Mouse (Mus musculus) adrenal gland, postnatal 4 days (tissue): ENCODE data around the gene Adap1. TPM values are rescaled to one million over a fixed set of nuclear protein-coding genes. Genes with fewer than 3 reads are reported as not detected.

Experiments used
- DNase-seq, 2 experiments: peaks; one replicate each; pipeline ENCODE4 v3.0.0; 2021 to 2022; ENCODE audit warnings: low spot score in 2 of 2, mixed read lengths in 2 of 2
- microRNA-seq: library from miRNA; unstranded; fragments of <30 nt; microRNA quantifications from one replicate; pipeline ENCODE4 v1.2.0, GENCODE M21; 2021
- total RNA-seq, 2 experiments: library from RNA; stranded (reverse); gene quantifications; 2 replicates each; pipeline ENCODE4 v1.2.3; 2021

The Adap1 gene
- total RNA-seq, 2 experiments from 2014 or later: 6.2 to 8.0 TPM

DNA sequence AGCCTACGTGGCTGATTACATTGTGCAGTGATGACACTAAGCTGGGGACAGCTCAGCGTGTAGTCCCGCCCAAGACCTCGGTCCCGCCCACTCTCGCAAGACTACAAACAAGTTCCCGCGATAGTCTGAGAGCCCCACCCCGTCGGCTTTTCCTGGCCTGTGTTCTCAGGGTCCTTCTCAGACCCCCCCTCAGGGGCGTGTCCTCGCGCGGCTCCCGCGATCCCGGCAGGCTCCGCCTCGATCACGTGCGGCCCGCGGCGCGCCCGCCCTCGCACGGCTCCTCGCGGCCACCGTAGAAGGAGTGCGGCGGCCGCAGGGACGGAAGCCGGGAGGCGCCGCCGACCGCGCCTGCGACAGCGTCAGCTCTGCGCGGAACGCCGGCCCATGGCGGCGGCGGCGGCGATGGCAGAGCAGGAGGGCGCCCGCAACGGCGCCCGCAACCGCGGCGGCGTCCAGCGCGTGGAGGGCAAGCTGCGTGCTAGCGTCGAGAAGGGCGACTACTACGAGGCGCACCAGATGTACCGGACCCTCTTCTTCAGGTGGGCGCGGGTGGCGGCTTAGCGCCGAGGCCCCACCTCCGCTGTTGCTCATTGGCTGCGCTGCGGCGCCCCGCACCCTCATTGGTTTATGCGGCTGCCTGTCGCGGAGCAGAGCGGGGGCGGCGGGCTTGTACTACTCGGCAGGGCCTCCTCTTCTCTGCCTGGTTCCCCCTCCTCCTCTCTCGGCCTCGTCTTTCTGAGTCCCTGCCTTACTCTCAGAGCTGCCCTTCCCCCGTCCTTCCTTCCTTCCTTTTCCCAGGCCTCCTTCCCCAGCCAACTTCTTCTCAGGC lies 73.1 kb downstream of the Adap1 start, which contains the start of gene Get4:
TSS of gene Get4 (plus strand) at position 244 of the 829 bp plus-strand sequence.
- peak; percentile 94 to 99 for DNase-seq

DNA sequence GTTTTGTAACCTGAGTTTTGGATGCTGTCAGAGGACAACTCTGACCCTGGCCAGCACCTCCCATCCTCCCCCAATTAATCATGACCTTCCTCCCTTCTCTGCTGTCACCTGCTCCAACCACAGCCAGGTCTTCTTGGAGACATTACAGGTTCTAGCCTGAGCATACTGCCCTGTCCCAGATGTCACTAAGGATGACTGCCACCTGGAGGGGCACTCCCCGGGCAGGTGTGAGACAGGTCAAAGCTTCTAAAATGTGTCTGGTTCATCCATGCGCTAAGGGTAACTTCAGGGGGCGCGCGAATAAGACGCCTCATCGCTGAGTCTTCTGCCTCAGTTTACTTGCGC lies 73.7 kb downstream of the Adap1 start:
- DNase-seq: no peak

DNA sequence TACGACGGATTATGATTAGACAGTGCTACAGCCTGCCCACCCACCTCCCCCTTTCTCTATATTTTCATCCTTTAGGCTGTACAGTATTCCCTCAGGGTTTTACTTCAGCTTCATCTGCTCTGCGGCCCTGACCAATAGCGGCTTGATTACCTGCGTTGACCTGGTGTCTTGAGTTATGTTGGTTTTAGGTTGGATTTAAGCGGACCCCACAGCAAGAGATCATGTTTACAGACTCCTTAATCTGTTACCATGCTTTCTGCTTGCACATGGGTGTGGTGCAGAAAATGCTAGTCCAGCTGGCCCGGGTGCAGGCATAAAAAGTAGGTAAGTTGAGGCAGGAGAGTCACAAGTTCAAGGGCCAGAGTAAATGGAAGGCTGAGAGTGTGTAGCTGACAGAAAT lies 74.1 kb downstream of the Adap1 start:
- no peak for DNase-seq

DNA sequence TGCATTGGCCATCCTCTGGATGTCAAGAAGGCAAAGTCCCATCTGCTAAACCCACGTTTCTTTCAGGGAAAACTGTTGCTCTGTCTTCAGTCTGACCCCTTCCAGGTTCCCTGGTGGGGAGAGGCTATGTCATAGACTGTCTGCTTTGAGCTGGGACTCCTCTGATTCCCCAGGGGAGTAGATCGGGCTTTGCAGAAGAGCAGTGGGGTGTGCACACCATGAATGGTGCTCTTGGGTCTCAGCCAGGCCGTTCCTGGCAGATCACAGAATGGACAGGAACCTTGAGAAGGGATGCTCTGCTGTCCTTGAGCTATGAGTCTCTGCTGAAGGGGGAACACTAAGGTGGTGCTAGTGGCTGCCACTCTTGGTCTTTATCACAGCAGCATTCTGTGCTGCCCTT lies 76.6 kb downstream of the Adap1 start:
- DNase-seq: no peak

DNA sequence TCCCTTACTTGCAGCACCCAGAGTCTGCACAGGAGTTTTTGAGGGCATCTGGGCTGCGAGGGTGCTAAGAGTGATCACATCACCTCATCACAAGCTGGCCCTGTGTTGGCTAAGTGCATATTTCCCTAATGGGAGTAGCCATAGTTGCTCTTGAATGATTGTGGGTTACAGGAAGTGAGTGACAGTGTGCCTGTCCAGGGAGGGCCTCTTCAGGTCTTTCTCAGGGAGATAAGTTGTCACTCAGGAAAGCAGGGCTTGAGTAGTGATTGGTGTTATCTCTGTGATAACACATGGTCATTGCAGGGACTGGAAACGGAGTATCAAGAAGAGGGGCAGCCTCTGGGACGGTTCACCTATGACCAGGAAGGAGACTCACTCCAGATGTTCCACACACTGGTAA lies 77.7 kb downstream of the Adap1 start:
- no peak for DNase-seq

DNA sequence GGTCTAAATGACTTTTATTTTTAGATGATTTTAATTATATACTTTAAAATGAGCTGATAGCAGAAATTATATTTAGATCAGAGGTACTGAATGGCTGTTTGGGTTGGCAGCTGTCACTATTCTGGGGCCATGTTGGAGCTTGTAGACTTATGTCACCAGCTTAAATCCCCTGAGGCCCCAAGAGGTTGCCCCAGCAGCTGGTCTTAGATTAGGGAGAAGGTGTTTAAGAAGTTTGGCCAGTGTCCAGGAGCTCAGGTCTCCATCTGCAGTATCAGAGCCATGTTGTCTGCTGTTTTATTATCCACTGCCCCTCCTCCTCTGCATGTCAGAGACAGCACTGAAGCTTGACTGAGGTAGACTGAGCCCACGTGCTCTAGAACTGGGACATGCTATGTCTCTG lies 82.0 kb downstream of the Adap1 start:
- no peak for DNase-seq

DNA sequence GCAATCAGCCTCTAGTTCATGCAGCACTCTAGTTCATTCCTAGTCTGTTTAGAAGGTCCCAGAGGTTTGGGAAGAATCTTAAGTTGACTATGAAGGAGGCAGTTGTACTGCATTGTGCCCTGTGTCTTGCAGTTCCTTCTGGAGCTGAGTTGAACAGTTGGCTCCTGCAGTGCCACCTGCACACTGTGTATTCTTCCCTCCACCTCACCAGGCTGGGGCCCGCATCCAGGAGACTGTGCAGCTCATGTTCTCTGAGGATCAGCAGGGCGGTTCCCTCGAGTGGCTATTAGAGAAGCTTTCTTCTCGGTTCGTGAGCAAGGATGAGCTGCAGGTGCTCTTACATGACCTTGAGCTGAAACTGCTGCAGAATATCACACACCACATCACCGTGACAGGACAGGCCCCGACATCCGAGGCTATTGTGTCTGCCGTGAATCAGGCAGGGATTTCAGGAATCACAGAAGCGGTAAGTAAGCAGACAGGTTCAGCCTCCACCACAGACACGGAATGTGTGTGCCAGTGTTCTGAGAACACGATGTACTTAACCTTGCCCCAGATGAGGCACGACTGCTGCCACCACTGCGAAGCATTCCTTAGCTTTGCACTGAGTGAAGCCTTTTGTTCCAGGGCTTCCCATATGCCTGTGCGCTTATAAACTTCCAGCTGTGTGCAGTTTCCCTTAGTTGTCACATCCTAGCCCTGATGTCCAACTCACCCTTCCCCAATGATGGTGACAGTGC lies 84.2 kb downstream of the Adap1 start:
- DNase-seq: no peak

DNA sequence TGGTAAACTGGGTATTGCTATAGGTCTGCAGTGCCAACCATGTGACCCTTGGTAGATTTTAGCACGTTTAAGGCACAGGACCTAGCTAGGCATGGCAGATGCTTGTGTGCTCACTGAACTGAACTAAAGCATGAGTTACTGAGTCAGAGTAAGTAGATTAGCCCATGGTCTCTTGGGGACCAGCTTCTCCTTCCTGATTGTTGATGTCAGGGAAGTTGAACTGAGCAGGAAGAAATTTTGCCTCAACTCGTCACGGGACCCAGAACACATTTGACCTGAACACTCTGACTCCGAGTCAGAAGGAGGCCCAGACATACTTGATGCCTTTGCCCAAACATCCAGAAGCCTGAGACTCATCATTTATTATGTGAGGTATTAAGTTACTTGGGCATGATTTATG lies 88.0 kb downstream of the Adap1 start:
- DNase-seq: no peak

DNA sequence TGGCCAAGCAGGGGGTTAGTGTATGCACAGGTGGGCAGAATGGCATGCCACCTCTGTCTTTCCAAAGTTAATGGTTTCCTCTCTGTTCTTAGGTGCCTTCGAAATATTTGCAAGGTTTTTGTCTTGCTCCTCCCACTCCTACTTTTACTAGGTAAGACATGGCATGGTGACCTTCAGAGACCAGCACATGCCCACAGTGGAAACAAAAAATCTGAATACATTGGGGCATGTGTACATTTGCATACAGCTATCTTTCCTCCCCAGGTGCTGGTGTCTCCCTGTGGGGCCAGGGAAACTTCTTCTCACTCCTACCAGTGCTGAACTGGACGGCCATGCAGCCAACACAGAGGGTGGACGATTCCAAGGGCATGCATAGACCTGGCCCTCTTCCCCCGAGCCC lies 91.0 kb downstream of the Adap1 start:
- DNase-seq: no peak

DNA sequence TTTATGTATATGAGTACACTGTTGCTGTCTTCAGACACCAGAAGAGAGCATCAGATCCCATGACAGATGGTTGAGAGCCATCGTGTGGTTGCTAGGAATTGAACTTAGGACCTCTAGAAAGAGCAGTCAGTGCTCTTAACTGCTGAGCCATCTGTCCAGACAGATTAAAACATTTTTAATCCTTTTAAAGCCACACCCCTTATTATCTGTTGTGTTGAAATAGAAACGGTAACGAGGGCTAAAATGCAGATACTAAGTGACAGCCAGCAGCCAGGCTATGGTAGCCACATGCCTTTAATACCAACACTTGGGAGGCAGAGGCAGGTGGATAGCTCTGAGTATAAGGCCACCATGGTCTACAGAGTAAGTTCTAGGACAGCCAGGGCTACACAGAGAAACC lies 93.3 kb downstream of the Adap1 start:
- DNase-seq: no peak

DNA sequence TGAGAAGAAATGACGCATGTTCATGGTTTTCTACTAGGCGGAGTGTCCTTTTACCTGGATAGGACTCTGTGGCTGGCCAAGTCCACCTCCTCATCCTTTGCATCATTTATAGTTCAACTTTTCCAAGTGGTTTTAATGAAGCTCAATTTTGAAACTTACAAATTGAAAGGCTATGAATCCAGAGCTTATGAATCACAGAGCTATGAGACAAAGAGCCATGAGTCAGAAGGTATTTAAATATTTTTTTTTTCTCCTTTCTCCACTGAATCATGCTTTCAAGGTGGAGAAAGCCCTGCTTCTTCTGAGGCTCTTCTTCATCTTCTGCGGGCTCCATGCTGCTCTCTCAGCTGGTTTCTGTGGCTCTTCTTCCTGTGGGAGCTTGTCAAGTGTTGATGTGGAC lies 95.7 kb downstream of the Adap1 start:
- DNase-seq: no peak

DNA sequence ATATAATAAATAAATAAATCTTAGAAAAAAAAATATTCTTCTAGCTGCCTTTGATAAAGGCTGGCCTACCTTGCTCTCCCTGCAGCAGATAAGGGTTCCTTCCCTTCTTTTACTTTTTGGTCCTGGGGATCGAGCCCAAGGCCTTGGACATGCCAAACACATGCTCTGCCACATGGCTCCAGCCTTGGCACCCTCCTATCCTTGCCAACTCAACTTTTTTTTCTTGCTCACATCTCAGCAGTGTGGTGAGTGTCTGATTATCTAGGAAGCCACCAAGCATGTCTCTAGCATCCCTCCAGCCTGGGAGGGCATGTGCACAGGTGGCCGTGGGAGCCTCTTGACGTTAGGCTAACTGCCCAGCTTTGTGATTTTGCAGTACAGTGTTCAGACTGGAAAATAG lies 97.1 kb downstream of the Adap1 start:
- no peak for DNase-seq

DNA sequence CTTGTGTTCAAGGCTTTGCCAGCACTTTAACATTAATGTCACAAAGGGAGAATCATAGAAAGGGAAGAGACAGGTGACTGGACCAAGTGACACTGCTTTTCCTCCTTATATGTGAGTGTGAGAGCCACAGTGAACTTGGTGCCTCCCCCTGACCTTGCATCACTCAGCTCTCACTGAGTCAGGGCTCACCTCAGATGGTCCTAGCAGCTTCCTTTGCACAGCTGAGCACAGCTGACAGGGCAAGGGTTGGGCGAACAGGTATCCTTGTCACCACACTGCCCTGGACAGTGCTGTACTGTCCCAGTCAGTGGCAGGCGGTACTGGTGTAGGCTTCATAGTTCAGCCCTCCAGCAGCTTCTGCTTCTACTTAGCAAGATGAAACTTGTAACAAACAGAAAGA lies 97.8 kb downstream of the Adap1 start:
- no peak for DNase-seq

DNA sequence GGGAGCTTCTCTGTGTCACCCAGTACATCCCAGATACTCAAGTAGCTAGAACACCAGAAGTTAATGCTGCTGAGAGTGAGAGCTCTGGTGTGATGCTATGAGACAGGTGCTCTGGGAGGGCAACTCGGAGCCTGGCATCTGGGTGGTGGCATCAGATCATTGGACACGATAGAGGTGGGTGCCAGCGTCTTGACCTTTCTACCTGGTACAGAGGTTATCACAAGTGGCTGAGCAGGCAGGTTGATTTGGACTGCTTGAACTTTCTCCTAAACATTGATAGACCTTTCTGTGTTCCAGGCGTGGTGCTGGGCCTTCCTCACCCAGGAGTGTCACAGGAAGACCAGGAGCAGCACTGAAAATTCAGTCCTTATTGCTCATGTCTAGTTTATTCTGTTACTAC lies 98.2 kb downstream of the Adap1 start:
- DNase-seq: no peak

DNA sequence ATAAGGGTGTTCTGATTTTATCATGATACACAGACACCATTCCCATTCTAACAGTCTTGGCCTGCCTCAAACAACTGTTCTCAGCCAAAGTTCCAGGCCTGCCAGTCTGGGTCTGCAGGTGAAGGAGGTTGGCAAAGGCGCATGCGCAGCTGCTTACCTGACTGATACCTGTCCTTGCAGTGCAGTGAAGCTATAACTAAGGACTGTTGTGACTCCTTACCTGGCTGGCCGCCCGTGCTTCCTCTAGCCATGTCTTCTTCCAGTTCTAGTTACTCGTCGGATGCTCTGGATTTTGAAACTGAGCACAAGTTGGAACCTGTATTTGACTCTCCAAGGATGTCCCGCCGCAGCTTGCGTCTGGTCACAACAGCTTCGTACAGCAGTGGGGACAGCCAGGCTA lies 102.1 kb downstream of the Adap1 start:
- no peak for DNase-seq

Small RNA genes within 50 kb of the gene (microRNA-seq; reads per million reads assigned to microRNA genes)
- gene Mir339: 310 reads per million, percentile 61 among the genes with 10 or more reads in this experiment

Other genes with a start within 250 kb of the Adap1 start
- gene Prkar1b, start 175.6 kb downstream of the Adap1 start, total RNA-seq: 10 to 100 TPM; 23.1 to 31.3 TPM
- 10 to 100 TPM; 15.8 to 16.1 TPM for gene Dnaaf5, start 175.4 kb downstream of the Adap1 start, total RNA-seq
- 10 to 100 TPM; 78.5 to 81.6 TPM for gene Sun1, start 125.0 kb downstream of the Adap1 start, total RNA-seq
- gene Get4, start 73.3 kb downstream of the Adap1 start, total RNA-seq: 100 to 1,000 TPM; 102 to 118 TPM
- 10 to 100 TPM; 62.9 to 65.6 TPM for gene Cox19, start 25.8 kb upstream of the Adap1 start, total RNA-seq
- not detected for gene Cyp2w1, start 27.0 kb upstream of the Adap1 start, total RNA-seq
- gene Gpr146, start 52.1 kb upstream of the Adap1 start, total RNA-seq: 10 to 100 TPM; 10.4 to 10.7 TPM
- under 1 TPM; 0.48 to 0.93 TPM for gene C130050O18Rik, start 79.7 kb upstream of the Adap1 start, total RNA-seq
- gene Gper1, start 97.5 kb upstream of the Adap1 start, total RNA-seq: 1 to 10 TPM; 6.0 to 7.4 TPM
- gene 3110082I17Rik, start 134.9 kb upstream of the Adap1 start, total RNA-seq: 10 to 100 TPM; 18.8 to 19.7 TPM
- gene Zfand2a, start 158.9 kb upstream of the Adap1 start, total RNA-seq: 10 to 100 TPM; 26.7 to 29.7 TPM
- gene Uncx, start 217.9 kb upstream of the Adap1 start, total RNA-seq: 1 to 10 TPM in 1 of 2 experiments, under 1 TPM in 1; 0.42 to 3.8 TPM